Mouse (Mus musculus): Measurements from ENCODE around the gene Dhx36. TPM values are rescaled to one million over a fixed set of nuclear protein-coding genes. Genes with fewer than 3 reads are reported as not detected.

Gene Dhx36
- polyA plus RNA-seq, 2 experiments from 2014 or later = 17.6 to 22.3 TPM

- no peak for ATAC-seq
These were observed 88.2 kb downstream of the Dhx36 start for GRCm38 (mm10) chr3:62418387-62419138.

Other genes starting within 250 kb of the Dhx36 start
- under 1 TPM; 0.08 to 0.53 TPM for gene Arhgef26, start 168.7 kb downstream of the Dhx36 start, polyA plus RNA-seq (2017; shearing (Covaris generic))
- gene Gpr149, start 98.1 kb upstream of the Dhx36 start, polyA plus RNA-seq (2017; shearing (Covaris generic)) = under 1 TPM in 1 of 2 experiments, not detected in 1; 0.11 TPM

Data from activated CD4-positive, CD25-positive, alpha-beta regulatory T cell, adult 4 months (primary cell).